Mouse (Mus musculus) neural tube, embryonic 10.5 days (tissue): ENCODE measurements around the gene Mmgt2.
A peak's percentile ranks its signal among the peaks of the same experiment; 100 is the strongest.
"Not testable (repeated sequence)": the region's sequence is repeated elsewhere in the genome, so short reads cannot be mapped to it uniquely, and the experiment has no call there.

Source experiments
- DNase-seq: peaks from one replicate; pipeline ENCODE4 v3.0.0-alpha.2; 2017; ENCODE audit warnings: low spot score; ENCODE audit errors: extremely low spot score

Gene Mmgt2

GRCm38 (mm10) chr11:62645337-62645675 lies 3.2 kb upstream of the Mmgt2 start:
- no peak for DNase-seq

- no peak for DNase-seq
Observed at GRCm38 (mm10) chr11:62645732-62646494, 2.6 kb upstream of the Mmgt2 start.

- no peak for DNase-seq
Observed at GRCm38 (mm10) chr11:62646495-62646843, 2.0 kb upstream of the Mmgt2 start.

- DNase-seq: peak; percentile 24
Observed at GRCm38 (mm10) chr11:62646958-62647515, 1.4 kb upstream of the Mmgt2 start.

- DNase-seq: peak; percentile 63
Observed at GRCm38 (mm10) chr11:62647661-62648590, 538 bp upstream of the Mmgt2 start, which contains the start of gene Lrrc75a. TSS of gene Lrrc75a (minus strand) at chr11:62648523.

GRCm38 (mm10) chr11:62649803-62650202 lies 1.3 kb downstream of the Mmgt2 start:
- not testable (repeated sequence) for DNase-seq

GRCm38 (mm10) chr11:62651563-62651962 lies 3.1 kb downstream of the Mmgt2 start:
- no peak for DNase-seq

- DNase-seq: no peak
Observed at GRCm38 (mm10) chr11:62652080-62652479, 3.6 kb downstream of the Mmgt2 start.

- no peak for DNase-seq
Observed at GRCm38 (mm10) chr11:62660885-62661284, 12.4 kb downstream of the Mmgt2 start.

- no peak for DNase-seq
Observed at GRCm38 (mm10) chr11:62664250-62664649, 15.8 kb downstream of the Mmgt2 start.

- DNase-seq: no peak
Observed at GRCm38 (mm10) chr11:62668986-62669385, 20.5 kb downstream of the Mmgt2 start.

- DNase-seq: no peak
Observed at GRCm38 (mm10) chr11:62669471-62669870, 21.0 kb downstream of the Mmgt2 start.

- no peak for DNase-seq
Observed at GRCm38 (mm10) chr11:62670006-62670405, 21.5 kb downstream of the Mmgt2 start.

- peak; percentile 66 for DNase-seq
Observed at GRCm38 (mm10) chr11:62675480-62676289, 27.2 kb downstream of the Mmgt2 start.

GRCm38 (mm10) chr11:62676290-62676596 lies 27.8 kb downstream of the Mmgt2 start:
- no peak for DNase-seq

GRCm38 (mm10) chr11:62678778-62679354 lies 30.4 kb downstream of the Mmgt2 start:
- no peak for DNase-seq

- no peak for DNase-seq
Observed at GRCm38 (mm10) chr11:62679954-62680353, 31.5 kb downstream of the Mmgt2 start.

- DNase-seq: no peak
Observed at GRCm38 (mm10) chr11:62691592-62691991, 43.1 kb downstream of the Mmgt2 start.

- peak; percentile 55 for DNase-seq
Observed at GRCm38 (mm10) chr11:62693299-62694184, 45.1 kb downstream of the Mmgt2 start.

- DNase-seq: no peak
Observed at GRCm38 (mm10) chr11:62695126-62695525, 46.7 kb downstream of the Mmgt2 start.
